Mouse (Mus musculus) heart, embryonic 14.5 days (tissue): Measurements from ENCODE around the gene Rnf220. TPM values are rescaled to one million over a fixed set of nuclear protein-coding genes. Genes with fewer than 3 reads are reported as not detected.

ENCODE experiments used
- ATAC-seq: fragments of 200-750 bp; cut with Nextera tagmentation; 2 replicates; pipeline ENCODE4 v1.8.0; 2017; ENCODE audit warnings: low read depth, moderate TSS enrichment; ENCODE audit not compliant: insufficient number of reproducible peaks, insufficient read depth, low FRiP score
- H3K27ac ChIP-seq, 2 experiments: fragments of 200-500 bp in 1 of 2; fragments of 300-500 bp in 1 of 2; sonication (generic) in 1 of 2; replicated peaks in 1 of 2; 2 replicates each; pipeline ENCODE4 v1.5.1; 2012 to 2014; ENCODE audit warnings: low read depth in 2 of 2, low read length in 2 of 2, control low read depth in 1 of 2, mild to moderate bottlenecking in 1 of 2, mixed read lengths in 1 of 2; ENCODE audit not compliant: control insufficient read depth in 1 of 2, insufficient read depth in 1 of 2
- H3K27me3 ChIP-seq: fragments of 300-500 bp; sonication (generic); 2 replicates; pipeline ENCODE4 v1.6.1; 2014; ENCODE audit warnings: mild to moderate bottlenecking, low read length, control low read depth; ENCODE audit not compliant: control insufficient read depth, insufficient read depth
- H3K36me3 ChIP-seq: fragments of 300-500 bp; sonication (generic); 2 replicates; pipeline ENCODE4 v1.6.1; 2014; ENCODE audit warnings: mild to moderate bottlenecking, control low read depth, low read length, mixed read lengths; ENCODE audit not compliant: control insufficient read depth, insufficient read depth
- H3K4me1 ChIP-seq, 2 experiments: fragments of 200-500 bp in 1 of 2; fragments of 300-500 bp in 1 of 2; sonication (generic) in 1 of 2; 2 replicates each; pipeline ENCODE4 v1.6.1; 2012 to 2014; ENCODE audit warnings: low read length in 2 of 2, control low read depth in 1 of 2, mixed read lengths in 1 of 2; ENCODE audit not compliant: control insufficient read depth in 2 of 2, insufficient read depth in 2 of 2
- H3K4me2 ChIP-seq: fragments of 300-500 bp; sonication (generic); 2 replicates; pipeline ENCODE4 v1.6.1; 2014; ENCODE audit warnings: mild to moderate bottlenecking, low read length
- H3K4me3 ChIP-seq, 2 experiments: fragments of 200-500 bp in 1 of 2; fragments of 300-500 bp in 1 of 2; sonication (generic) in 1 of 2; 2 replicates each; pipeline ENCODE4 v1.5.1; 2012 to 2014; ENCODE audit warnings: low read length in 2 of 2, mild to moderate bottlenecking in 2 of 2, control low read depth in 1 of 2, low read depth in 1 of 2, moderate library complexity in 1 of 2; ENCODE audit not compliant: control insufficient read depth in 1 of 2, insufficient read depth in 1 of 2
- H3K9ac ChIP-seq: fragments of 300-500 bp; sonication (generic); 2 replicates; pipeline ENCODE4 v1.6.1; 2014; ENCODE audit warnings: mild to moderate bottlenecking, low read length
- H3K9me3 ChIP-seq: fragments of 300-500 bp; sonication (generic); 2 replicates; pipeline ENCODE4 v1.6.1; 2016; ENCODE audit warnings: low read length, control low read depth; ENCODE audit not compliant: control insufficient read depth
- WGBS: fragments of 180-500 bp; shearing (Covaris S2); extraction: QIAGEN DNeasy Blood & Tissue Kit; methylation state at CpG from one replicate; pipeline ENCODE4 v1.1.7; 2014; 5-methylcytosine and 5-hydroxymethylcytosine counted together
- polyA plus RNA-seq: library from polyadenylated mRNA; unstranded; fragments of >200 nt; fragmentation: Nextera tagmentation; extraction: Ambion mirVana; gene quantifications from 2 replicates; pipeline ENCODE4 v1.2.1, GENCODE M21; 2014

The Rnf220 gene
- polyA plus RNA-seq, 1 experiment from 2014 or later, result 36.4 TPM

GRCm38 (mm10) chr4:117409144-117410048, 87.5 kb downstream of the Rnf220 start:
- Histone ChIP-seq H3K4me3 (no peak overlapping the region), H3K9ac (no peak overlapping the region), H3K4me1 (peaks cover 14 to 17% of the 10 kb centered on the region in 2 experiments), H3K9me3 (no peaks in the 10 kb centered on the region), H3K36me3 (no peaks in the 10 kb centered on the region), H3K27me3 (peaks cover 11% of the 10 kb centered on the region), H3K4me2 (no peak overlapping the region), H3K27ac (no peak overlapping the region)
- WGBS, result 57% methylated on average over 14 of the region's 14 CpGs
- no peak for ATAC-seq

DNA sequence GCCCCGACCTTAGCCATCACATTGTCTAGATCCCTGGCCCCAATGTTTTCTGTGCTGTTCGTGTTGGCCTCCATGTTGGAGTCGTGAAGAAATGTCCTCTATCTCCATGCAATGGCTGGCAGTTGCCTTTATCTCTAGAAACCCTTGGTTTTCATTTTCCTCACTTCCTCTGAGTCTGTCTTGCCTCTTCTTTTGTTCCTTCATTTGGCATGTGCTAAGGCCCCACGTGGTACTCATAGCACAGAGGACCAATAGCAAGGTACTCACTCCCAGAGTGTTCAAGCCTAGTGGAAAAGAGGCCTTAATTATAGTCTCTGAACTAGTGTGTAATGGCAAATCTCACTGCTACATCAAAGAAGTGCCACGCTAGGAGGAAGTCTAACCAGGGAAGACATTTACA, 88.9 kb downstream of the Rnf220 start:
- WGBS, result 80% methylated on average over 5 of the region's 5 CpGs
- ATAC-seq, result no peak

DNA sequence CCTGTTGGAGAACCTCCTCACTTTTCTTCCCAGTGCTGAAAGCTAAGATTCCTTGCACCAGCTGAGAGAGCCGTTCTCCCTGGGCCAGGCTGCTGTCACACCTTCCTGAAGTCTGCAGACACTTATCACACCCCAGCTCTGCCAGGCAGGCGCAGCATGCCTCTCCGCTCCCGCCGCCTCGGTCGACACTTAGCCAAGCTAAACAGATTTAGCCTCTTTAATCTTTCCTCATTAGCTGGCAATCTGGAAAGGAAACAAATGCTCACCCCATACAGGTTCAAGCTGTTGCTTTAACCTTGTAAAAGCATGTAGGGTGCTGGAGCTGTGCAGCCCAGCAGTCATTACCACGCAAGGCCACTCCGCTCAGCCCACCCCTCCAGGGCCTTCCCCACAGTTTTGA, 90.9 kb downstream of the Rnf220 start:
- H3K9ac ChIP-seq, result 0 out of 2 replicates have a peak overlapping the region, but pooled peaks have one; percentile 11
- 15% methylated on average over 9 of the region's 9 CpGs for WGBS
- H3K27ac ChIP-seq, result no peak overlapping the region
- peaks cover 14 to 17% of the 10 kb centered on the region in 2 experiments for H3K4me1 ChIP-seq
- H3K27me3 ChIP-seq, result peaks cover 11% of the 10 kb centered on the region
- H3K4me3 ChIP-seq, result no peak overlapping the region
- ATAC-seq, result peak; percentile 70
- H3K4me2 ChIP-seq, result peak overlapping the region; percentile 25; the same call in 1 of the 2 replicates
- no peaks in the 10 kb centered on the region for H3K36me3 ChIP-seq
- no peaks in the 10 kb centered on the region for H3K9me3 ChIP-seq

More for the DNA sequence above, 88.9 kb downstream of the Rnf220 start:
- H3K27me3 ChIP-seq, result peaks cover 11% of the 10 kb centered on the region
- no peaks in the 10 kb centered on the region for H3K36me3 ChIP-seq
- no peak overlapping the region for H3K4me3 ChIP-seq
- peaks cover 14 to 17% of the 10 kb centered on the region in 2 experiments for H3K4me1 ChIP-seq
- no peak overlapping the region for H3K27ac ChIP-seq
- no peak overlapping the region for H3K9ac ChIP-seq
- H3K4me2 ChIP-seq, result no peak overlapping the region
- H3K9me3 ChIP-seq, result no peaks in the 10 kb centered on the region

DNA sequence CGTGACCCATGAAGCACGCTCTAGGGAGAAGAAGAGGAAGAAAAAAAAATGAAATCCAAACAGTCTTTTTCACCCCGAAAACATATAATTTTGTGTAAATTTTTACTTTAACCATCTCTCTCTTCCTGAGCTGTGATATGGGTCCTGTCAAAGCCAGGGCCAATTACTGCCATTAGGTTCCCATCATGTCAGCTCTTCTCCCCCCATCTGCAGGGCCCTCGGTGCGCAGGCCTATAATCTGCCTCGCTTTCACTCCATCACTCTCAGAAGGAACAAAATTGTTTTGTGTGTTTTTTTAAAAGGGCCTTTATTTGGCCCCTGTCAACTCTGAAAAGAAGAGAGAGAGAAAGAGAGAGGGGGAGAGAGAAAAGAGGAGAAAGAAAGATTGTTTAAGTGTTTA, 91.6 kb downstream of the Rnf220 start:
- no peak overlapping the region for H3K9ac ChIP-seq
- peaks cover 14 to 17% of the 10 kb centered on the region in 2 experiments for H3K4me1 ChIP-seq
- no peaks in the 10 kb centered on the region for H3K36me3 ChIP-seq
- H3K4me3 ChIP-seq, result no peak overlapping the region
- H3K27me3 ChIP-seq, result peaks cover 11% of the 10 kb centered on the region
- H3K27ac ChIP-seq, result no peak overlapping the region
- WGBS, result 88% methylated on average over 6 of the region's 6 CpGs
- H3K4me2 ChIP-seq, result no peak overlapping the region
- no peak for ATAC-seq
- H3K9me3 ChIP-seq, result no peaks in the 10 kb centered on the region

- Histone ChIP-seq H3K4me3 (no peak overlapping the region), H3K36me3 (no peaks in the 10 kb centered on the region), H3K4me2 (no peak overlapping the region), H3K9ac (no peak overlapping the region), H3K9me3 (no peaks in the 10 kb centered on the region), H3K4me1 (peaks cover 10 to 11% of the 10 kb centered on the region in 2 experiments), H3K27ac (no peak overlapping the region), H3K27me3 (peaks cover 11% of the 10 kb centered on the region)
- no peak for ATAC-seq
- WGBS, result 53% methylated on average over 3 of the region's 3 CpGs
Observed at GRCm38 (mm10) chr4:117403411-117403810, 93.4 kb downstream of the Rnf220 start.

- no peak overlapping the region for H3K4me3 ChIP-seq
- ATAC-seq, result no peak
- no peaks in the 10 kb centered on the region for H3K27me3 ChIP-seq
- H3K9ac ChIP-seq, result no peak overlapping the region
- no peaks in the 10 kb centered on the region for H3K9me3 ChIP-seq
- H3K4me2 ChIP-seq, result no peak overlapping the region
- WGBS, result 49% methylated on average over 11 of the region's 11 CpGs
- peaks cover 1 to 3% of the 10 kb centered on the region in 2 experiments; a peak in 3 of 4 replicates for H3K4me1 ChIP-seq
- no peak overlapping the region for H3K27ac ChIP-seq
- H3K36me3 ChIP-seq, result no peaks in the 10 kb centered on the region
Observed at GRCm38 (mm10) chr4:117397128-117397527, 99.7 kb downstream of the Rnf220 start.

GRCm38 (mm10) chr4:117393027-117393426, 103.8 kb downstream of the Rnf220 start:
- H3K36me3 ChIP-seq, result no peaks in the 10 kb centered on the region
- H3K9ac ChIP-seq, result no peak overlapping the region
- no peak overlapping the region for H3K4me3 ChIP-seq
- no peak overlapping the region for H3K4me2 ChIP-seq
- 74% methylated on average over 7 of the region's 7 CpGs for WGBS
- peaks cover 8 to 15% of the 10 kb centered on the region in 2 experiments; a peak in 3 of 4 replicates for H3K4me1 ChIP-seq
- H3K9me3 ChIP-seq, result no peaks in the 10 kb centered on the region
- no peak for ATAC-seq
- H3K27me3 ChIP-seq, result no peaks in the 10 kb centered on the region
- no peak overlapping the region for H3K27ac ChIP-seq
